Mouse (Mus musculus): ENCODE data around the gene Gapvd1.

DNA sequence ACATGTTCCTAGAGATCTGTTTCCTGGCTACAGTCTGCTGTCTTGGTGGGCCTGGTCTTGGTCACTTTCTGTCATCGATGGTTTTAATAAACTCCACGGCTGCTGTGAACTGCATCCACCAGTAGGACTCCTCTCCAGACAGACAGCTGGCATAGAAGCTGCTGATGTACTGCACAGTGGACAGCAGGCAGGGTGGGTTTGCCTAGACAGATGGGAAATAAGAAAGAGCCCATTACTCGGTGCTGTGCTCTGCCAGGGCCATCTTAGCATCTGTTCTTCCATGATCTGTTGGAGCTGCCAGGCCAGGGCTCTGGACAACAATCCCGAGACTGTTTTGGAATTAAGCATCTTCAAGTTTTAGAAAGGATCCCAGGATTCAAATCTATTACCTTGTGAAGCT lies 77.1 kb downstream of the Gapvd1 start:
- TF ChIP-seq CTCF (IDR thresholded peaks at IDR 0.05; ENCODE audit: low read depth, low read length) (no peak), POLR2A (IDR thresholded peaks at IDR 0.05; ENCODE audit: extremely low read depth, insufficient read depth, low read length) (no peak)
